Mouse (Mus musculus): ENCODE data around the gene Fanca.
"Not testable (repeated sequence)": the region's sequence is repeated elsewhere in the genome, so short reads cannot be mapped to it uniquely, and the experiment has no call there.

Gene Fanca

DNA sequence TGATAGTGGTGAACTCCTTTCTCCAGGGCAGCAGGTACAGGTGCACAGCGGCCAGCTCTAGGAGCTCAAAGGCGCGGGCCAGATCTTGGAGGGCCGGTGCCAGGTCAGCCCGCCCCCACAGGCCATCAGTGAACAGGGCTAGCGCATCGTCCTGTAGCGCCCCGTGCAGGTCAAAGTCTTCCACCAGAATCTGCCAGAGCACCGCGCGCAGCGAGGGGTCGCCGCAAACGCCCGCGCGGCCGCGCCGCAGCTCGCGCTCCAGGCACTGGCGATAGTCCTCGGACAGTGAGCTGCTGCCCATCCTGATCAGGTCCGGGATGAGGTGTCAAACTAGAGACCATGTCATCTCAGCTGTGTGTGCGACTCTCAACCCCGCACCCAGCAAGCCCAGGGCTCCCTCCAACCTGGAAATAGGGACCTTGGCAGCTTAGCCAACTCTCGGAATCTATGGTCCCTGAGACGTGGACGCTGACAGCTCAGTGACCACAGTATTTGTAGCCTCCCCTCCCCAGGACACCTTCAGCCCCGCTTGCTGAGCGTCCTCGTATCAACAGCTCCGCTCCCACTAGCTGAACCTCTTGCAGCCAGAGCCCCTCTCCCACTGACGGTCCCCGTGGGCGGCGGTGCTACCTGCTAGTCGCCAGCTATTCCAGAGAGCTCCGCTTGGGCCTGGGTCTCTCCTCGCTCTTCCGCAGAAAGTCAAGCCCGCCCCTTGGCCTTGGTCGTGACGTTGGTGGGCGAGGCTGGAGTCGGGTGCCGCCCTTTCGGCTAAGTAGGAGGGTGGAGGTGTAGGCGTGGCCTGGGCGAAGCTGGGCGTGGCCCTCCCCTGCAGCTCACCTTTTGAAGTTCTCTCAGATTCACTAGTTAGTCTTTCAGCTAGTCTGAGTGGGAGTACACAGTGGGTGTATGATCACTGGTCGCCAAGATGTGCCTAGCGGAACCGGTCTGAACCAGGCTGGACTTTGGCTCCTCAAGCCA is 82.6 kb downstream of the Fanca start, which contains the start of gene Spata2l:
Spata2l (minus strand) TSS at position 714 of the 978 bp plus-strand sequence.
- ATAC-seq (ENCODE audit: insufficient number of reproducible peaks, low FRiP score, low TSS enrichment), result peak; percentile 73

DNA sequence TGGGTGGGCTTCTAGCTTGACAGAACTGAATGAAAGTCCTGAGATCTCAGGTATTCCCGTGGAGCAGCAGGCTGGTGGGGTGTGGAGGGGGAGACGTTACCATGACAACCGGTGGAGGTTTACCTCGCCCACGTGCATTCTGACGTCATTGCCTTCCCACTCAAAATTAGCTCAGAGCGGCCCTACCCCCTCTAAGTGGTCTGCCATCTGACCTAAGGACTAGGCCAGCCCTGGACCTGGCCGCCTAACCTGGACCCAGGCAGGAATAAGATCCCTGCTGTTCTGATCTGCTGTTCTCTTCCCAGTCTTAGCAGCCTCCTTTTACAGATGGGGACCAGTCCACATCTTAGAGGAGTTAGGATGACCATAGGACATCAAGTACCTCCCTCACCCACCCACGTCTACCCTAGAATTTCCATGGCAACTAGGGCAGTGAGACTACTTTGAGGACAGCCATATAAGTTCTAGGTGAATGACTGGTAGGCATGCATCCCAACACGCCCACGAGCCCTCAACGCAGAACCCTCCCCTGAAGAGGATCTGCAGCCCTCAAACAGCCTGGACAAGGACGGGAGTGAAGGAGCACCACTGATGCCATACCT is 83.4 kb downstream of the Fanca start:
- ATAC-seq (ENCODE audit: insufficient number of reproducible peaks, low FRiP score, low TSS enrichment), result 0 out of 2 replicates have a peak, but pooled peaks have one; percentile 8

DNA sequence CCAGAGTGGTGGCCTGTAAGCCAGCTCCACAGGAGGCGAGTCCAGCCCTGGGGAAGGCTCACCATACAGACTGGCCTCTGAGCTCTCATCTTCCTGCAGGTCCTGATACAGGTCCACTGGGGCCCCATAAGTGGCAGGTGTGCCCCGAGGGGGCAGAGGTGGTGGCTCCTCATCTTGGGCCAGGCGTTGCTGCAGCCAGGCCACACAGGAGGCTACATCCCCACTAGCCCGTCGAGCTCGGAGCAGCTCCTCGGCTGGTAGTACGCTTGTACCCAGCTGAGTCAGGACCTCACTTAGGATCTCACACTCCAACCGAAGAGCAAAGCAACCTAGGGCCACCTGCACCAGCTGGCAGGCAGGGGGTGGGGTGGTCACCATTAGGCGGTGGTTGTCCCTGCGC is 84.6 kb downstream of the Fanca start:
- ATAC-seq (ENCODE audit: insufficient number of reproducible peaks, low FRiP score, low TSS enrichment), result no peak

DNA sequence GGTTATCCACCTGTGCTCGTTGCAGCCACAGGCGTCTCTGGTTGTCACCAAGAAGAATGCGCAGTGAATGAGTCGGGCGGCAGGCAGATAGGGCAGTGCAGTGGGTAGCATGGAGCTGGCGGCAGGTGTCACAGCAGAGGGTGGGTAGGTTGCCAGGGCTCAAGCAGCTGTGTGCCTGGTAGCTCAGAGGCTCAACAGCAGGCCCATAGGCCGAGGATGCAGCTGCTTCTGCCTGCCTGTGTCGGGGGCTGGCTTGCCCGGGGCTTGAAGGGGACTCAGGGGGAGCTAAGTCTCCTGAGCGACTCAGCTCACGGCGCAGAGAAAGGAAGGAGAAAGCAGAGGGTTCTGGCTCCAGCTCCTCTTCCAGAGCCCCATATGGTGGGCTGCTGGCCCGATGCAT is 85.1 kb downstream of the Fanca start:
- no peak for ATAC-seq (ENCODE audit: insufficient number of reproducible peaks, low FRiP score, low TSS enrichment)

DNA sequence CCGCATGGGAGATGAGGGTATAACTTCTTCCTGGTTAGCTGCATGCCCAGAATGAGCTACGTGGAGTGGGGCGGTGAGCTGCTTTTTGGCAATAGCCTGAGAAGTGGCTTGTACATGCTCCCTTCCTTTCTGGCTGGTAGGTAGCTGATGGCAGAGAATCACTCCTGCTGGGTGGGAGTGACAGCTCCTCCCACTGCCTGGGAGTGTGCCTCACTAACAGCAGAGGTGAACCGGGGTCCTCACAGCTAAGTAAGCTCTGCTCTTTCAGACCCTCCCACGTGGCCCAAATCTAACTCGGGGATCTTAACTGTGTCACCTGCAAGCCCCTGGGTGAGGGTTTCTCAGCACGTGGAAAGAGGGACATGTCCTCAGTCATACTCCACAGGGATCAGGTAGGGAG is 85.8 kb downstream of the Fanca start:
- no peak for ATAC-seq (ENCODE audit: insufficient number of reproducible peaks, low FRiP score, low TSS enrichment)

DNA sequence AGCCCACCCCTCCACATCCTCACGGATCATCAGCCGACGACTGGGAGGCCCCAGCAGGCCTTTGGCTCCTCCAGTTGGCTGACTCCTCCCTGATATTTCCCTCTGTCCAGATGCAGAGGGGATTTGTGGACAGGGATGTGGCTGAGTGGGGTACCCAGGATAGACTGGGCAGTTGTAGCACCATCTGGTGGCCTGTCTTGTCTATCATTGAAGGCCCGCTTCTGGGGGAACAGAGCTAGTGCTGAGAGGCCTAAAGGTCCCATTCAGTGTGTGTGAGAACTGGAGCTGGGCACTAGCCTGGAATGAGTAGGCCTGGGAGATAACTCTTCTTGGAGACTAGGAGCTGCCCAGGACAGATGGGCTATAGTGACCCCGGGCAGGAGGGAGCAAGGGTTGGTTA is 86.6 kb downstream of the Fanca start:
- ATAC-seq (ENCODE audit: insufficient number of reproducible peaks, low FRiP score, low TSS enrichment), result no peak

DNA sequence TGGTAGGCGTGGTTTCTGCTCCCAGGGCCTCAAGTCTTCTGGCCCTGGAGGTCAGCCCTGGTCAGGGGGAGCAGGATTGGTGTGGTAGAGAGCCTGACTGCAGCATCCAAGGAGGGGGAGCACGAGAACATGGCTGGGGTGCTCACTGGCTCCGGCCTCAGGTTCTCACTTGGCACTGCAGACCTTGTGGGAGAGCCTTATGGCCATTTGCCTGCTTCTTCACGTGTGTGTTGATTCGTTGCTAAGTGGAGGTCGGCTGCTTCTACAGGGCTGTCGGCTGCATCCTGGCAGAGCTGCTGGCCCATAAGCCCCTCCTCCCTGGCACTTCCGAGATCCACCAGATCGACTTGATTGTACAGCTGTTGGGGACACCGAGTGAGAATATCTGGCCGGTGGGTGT is 88.0 kb downstream of the Fanca start:
- ATAC-seq (ENCODE audit: insufficient number of reproducible peaks, low FRiP score, low TSS enrichment), result not testable (repeated sequence)

DNA sequence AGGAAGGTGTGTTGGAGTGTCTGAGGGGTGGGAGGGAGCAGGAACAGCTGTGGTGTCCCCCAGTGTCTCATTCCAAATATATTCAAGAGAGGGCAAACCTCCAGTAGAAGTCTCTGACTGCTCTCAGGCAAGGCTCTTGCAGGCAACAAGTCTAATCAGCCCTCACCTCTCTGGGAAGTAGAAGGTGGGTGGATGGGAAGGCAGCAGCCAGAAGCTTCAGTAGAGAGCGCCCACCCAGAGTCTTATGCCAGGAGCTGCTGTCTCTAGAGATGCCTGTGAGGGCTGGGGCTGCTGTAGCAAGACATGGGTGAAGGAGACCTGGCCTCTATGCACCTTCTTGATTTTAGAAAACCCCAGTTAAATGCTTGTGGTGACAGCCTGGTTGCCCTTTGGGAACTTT is 90.0 kb downstream of the Fanca start:
- no peak for ATAC-seq (ENCODE audit: insufficient number of reproducible peaks, low FRiP score, low TSS enrichment)

DNA sequence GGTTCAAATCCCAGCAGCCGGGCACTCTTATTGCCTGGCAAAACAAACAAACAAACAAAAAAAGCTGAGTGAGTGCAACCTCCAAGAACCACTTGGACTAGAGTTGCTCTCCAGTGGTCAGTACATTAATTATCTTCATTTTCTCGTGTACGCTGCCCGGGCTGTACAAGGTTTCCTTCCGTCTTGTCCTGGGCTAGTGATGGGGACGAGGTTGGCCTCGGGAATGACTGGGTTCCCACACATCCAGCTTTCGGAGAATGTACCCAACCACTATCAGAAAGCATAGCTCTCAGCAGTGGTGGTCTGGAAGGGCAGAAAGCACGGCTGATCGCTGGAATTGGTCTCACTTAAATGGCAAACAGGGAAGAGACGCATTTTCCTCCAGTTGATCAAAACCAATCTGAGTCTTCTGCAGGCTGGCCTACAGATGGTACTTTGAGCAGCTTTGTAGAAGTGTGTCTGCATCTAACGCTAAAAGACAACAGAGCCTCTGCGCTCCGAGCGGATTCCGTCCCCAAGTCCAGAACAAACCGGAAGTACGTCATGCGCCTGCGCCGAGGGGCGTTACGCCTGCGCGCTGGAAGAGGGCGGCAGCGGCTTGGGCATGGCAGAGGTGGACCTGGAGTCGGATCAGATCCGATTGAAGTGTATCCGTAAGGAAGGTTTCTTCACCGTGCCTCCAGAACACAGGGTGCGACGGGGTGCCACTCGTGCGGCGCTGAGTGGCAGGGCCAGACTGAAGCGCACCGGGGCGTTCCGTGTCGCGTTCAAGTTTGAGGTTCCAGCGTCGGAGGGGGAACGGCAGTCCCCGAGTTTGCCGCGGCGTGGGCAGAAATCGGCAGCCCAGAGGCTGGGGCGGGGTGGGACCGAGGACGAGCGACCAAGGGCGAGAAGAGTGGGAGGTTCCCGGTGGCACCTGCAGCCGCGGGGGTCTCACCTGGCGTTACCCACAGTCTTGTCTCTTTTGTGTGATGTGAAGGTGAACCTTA is 93.8 kb downstream of the Fanca start, which contains the start of gene Cdk10:
Cdk10 (plus strand) TSS at position 565 of the 989 bp plus-strand sequence.
- peak; percentile 85; the same call in 1 of the 2 replicates for ATAC-seq (ENCODE audit: insufficient number of reproducible peaks, low FRiP score, low TSS enrichment)

DNA sequence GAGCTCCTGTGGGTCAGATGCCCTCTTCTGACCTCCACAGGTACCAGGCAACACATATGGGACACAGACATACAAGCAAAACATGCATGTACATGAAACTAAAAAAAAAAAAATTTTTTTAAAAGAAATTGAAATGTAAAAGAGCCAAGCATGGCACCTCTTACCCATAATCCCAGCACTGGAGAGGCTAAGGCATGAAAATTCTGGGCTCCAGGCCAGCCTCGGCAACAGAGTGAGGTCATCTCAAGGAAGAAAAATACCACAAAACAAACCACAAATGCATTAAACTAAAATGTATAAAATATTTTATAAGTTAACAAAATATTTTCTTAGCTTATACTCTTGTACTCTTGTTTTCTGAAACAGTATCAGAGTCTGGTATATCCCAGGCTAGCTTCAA is 97.5 kb downstream of the Fanca start:
- ATAC-seq (ENCODE audit: insufficient number of reproducible peaks, low FRiP score, low TSS enrichment), result no peak

Data from cerebellum, adult (tissue).